Mouse (Mus musculus): ENCODE data around the gene Dagla. TPM values are rescaled to one million over a fixed set of nuclear protein-coding genes. Genes with fewer than 3 reads are reported as not detected.

Gene Dagla
- polyA plus RNA-seq, 1 experiment = 1.8 TPM

DNA sequence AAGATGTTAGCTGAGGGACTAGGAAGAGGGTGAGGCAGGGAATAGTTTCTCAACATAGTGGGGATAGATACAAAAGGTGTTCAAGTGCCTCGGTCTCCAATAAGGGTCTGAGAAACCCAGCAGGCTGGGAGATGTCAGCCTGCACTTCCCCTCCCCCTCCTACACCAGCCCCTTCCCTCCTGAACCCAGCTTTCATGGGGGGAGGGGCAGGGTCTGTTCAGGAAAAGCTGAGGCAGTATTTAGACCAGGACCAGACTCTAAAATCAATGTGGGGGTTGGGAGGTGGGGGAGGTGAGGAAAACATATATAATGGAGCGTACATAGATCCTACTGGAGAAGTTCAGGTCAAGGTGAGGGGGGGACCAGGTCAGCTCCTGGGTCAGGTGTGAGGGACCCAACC lies 65.3 kb downstream of the Dagla start:
- no peak for TF ChIP-seq POLR2A (IDR thresholded peaks at IDR 0.05; ENCODE audit: control insufficient read depth, low read depth, low read length)
- no peak for TF ChIP-seq CTCF (IDR thresholded peaks at IDR 0.05; ENCODE audit: control insufficient read depth, insufficient read depth, insufficient replicate concordance, low read depth, low read length)
- Histone ChIP-seq H3K27me3 (ENCODE audit: control insufficient read depth, insufficient read depth, low read length) (no peaks in the 10 kb centered on the region), H3K4me1 (ENCODE audit: control insufficient read depth, insufficient read depth, low read length) (peaks cover 9% of the 10 kb centered on the region), H3K4me3 (ENCODE audit: control insufficient read depth, low read depth, low read length) (no peak overlapping the region), H3K36me3 (ENCODE audit: control insufficient read depth, insufficient read depth, low read length) (no peaks in the 10 kb centered on the region), H3K27ac (ENCODE audit: control insufficient read depth, insufficient read depth, low read depth, low read length) (no peak overlapping the region)

DNA sequence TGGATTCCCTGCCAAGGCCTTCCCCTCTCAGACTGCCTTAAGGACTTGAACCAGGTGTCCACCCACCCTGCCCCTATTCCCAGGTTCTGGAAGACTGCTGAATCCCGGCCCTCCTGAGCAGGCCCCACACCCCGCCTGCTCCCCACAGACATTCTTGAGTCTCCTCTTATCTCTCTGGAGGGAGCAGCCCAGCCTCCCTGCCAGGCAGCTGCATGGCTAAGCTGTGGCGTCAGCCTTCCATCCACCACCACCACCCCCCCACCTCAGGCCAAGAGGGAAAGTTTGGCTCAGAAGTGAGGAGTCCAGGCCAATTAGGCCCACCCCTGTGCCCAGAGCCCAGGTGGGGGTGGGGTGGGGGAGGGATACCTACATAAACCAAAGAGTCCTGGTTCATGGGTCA lies 66.2 kb downstream of the Dagla start:
- H3K36me3 ChIP-seq (ENCODE audit: control insufficient read depth, insufficient read depth, low read length) = no peaks in the 10 kb centered on the region
- H3K27me3 ChIP-seq (ENCODE audit: control insufficient read depth, insufficient read depth, low read length) = no peaks in the 10 kb centered on the region
- no peak overlapping the region for H3K4me3 ChIP-seq (ENCODE audit: control insufficient read depth, low read depth, low read length)
- H3K27ac ChIP-seq (ENCODE audit: control insufficient read depth, insufficient read depth, low read depth, low read length) = no peak overlapping the region
- H3K4me1 ChIP-seq (ENCODE audit: control insufficient read depth, insufficient read depth, low read length) = peaks cover 9% of the 10 kb centered on the region
- TF ChIP-seq CTCF (IDR thresholded peaks at IDR 0.05; ENCODE audit: control insufficient read depth, insufficient read depth, insufficient replicate concordance, low read depth, low read length) (no peak), POLR2A (IDR thresholded peaks at IDR 0.05; ENCODE audit: control insufficient read depth, low read depth, low read length) (no peak)

DNA sequence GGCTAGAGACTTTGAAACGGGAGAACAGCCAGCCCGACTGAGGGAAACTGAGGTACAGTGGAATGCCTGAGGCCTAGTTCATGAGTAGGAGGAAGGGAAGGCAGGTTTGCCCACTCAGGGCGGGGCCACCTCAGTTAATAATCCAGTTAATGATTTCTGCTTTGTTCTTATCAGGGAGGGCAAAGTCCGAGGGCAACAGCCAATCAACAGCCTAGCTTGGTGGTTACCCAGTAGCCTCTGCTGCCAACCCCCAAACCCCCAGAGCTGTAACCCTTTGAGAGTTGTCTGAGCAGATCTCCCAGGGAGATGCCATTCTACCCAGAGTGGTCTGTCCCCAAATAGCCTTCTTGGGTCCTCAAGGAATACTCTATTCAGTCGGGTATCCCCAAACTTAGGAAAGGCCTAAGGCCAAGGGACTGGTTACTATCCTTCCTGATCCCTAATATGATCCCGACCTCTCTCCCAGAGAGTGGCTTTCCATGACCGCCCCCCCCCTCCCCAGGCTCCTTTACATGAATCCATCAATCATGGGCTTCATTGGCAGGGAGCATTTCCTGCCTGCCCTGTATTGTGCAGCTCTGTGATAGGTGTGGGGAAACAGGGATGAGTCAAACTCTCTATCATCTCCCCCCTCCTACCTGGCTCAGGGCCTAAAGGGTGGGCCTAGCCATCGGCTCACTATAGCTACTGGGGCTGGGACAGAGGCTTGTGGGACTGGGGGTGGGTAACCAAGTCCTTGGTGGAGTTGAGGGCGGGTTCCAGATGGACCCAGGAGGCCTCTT lies 68.7 kb downstream of the Dagla start:
- peaks cover 9% of the 10 kb centered on the region for H3K4me1 ChIP-seq (ENCODE audit: control insufficient read depth, insufficient read depth, low read length)
- H3K27ac ChIP-seq (ENCODE audit: control insufficient read depth, insufficient read depth, low read depth, low read length) = no peak overlapping the region
- TF ChIP-seq POLR2A (IDR thresholded peaks at IDR 0.05; ENCODE audit: control insufficient read depth, low read depth, low read length) (no peak), CTCF (IDR thresholded peaks at IDR 0.05; ENCODE audit: control insufficient read depth, insufficient read depth, insufficient replicate concordance, low read depth, low read length) (no peak)
- H3K27me3 ChIP-seq (ENCODE audit: control insufficient read depth, insufficient read depth, low read length) = no peaks in the 10 kb centered on the region
- no peaks in the 10 kb centered on the region for H3K36me3 ChIP-seq (ENCODE audit: control insufficient read depth, insufficient read depth, low read length)
- no peak overlapping the region for H3K4me3 ChIP-seq (ENCODE audit: control insufficient read depth, low read depth, low read length)

DNA sequence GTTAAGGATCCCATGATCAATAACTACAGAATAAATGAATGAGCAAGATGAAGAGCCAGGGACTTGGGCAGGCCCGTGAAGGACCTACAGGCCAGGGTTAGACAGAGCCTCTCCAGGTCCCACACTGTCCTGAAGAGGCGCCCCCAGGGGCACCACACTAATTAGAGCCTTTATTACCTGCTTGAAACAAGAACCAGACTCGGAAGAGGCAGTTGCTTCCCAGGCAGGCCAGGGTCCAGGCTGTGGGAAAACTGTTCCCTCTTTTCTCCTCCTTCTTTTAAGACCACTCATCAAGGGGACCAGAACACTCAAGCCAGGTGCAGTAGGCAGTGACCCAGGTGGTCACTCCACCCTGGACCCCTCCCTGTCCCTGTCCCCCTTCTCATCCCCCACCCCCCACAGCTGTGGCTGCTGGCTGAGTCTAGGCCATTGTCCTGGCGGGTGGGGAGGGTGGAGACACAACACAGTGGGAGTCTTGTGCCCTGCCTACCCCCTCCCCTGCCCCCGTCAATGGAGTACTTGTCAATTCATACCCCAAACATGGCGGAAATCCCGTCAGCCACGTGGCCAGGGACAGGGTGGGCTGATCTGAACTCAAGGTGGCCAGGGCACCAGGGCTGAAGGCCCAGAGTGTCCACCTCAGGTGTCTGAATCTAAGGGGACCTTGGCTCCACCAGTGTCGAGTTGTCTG lies 72.2 kb downstream of the Dagla start:
- H3K36me3 ChIP-seq (ENCODE audit: control insufficient read depth, insufficient read depth, low read length) = no peaks in the 10 kb centered on the region
- H3K27me3 ChIP-seq (ENCODE audit: control insufficient read depth, insufficient read depth, low read length) = no peaks in the 10 kb centered on the region
- no peak overlapping the region for H3K27ac ChIP-seq (ENCODE audit: control insufficient read depth, insufficient read depth, low read depth, low read length)
- TF ChIP-seq POLR2A (IDR thresholded peaks at IDR 0.05; ENCODE audit: control insufficient read depth, low read depth, low read length) (no peak), CTCF (IDR thresholded peaks at IDR 0.05; ENCODE audit: control insufficient read depth, insufficient read depth, insufficient replicate concordance, low read depth, low read length) (no peak)
- H3K4me3 ChIP-seq (ENCODE audit: control insufficient read depth, low read depth, low read length) = no peak overlapping the region
- H3K4me1 ChIP-seq (ENCODE audit: control insufficient read depth, insufficient read depth, low read length) = no peaks in the 10 kb centered on the region

DNA sequence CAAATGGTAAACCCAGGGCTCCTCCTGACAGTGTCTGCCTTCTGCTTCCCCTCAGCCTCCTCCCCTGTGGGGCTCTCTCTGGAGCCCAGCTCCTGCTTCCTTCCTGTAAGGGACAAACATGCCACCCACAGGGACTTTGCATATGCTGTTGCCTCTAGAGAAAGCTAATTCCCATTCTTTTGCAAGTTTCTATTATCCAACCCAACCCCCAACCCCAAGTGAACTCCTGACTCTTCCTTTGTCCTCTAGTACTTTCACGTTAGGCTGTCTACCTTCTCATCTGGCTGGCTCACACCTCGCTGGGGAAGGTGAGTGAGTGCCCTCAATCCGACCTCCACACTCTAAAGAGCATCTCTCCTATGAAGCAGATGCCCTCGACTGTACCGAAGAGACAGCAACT lies 72.8 kb downstream of the Dagla start:
- no peaks in the 10 kb centered on the region for H3K36me3 ChIP-seq (ENCODE audit: control insufficient read depth, insufficient read depth, low read length)
- H3K4me3 ChIP-seq (ENCODE audit: control insufficient read depth, low read depth, low read length) = no peak overlapping the region
- no peaks in the 10 kb centered on the region for H3K27me3 ChIP-seq (ENCODE audit: control insufficient read depth, insufficient read depth, low read length)
- TF ChIP-seq POLR2A (IDR thresholded peaks at IDR 0.05; ENCODE audit: control insufficient read depth, low read depth, low read length) (no peak), CTCF (IDR thresholded peaks at IDR 0.05; ENCODE audit: control insufficient read depth, insufficient read depth, insufficient replicate concordance, low read depth, low read length) (no peak)
- H3K27ac ChIP-seq (ENCODE audit: control insufficient read depth, insufficient read depth, low read depth, low read length) = no peak overlapping the region
- H3K4me1 ChIP-seq (ENCODE audit: control insufficient read depth, insufficient read depth, low read length) = no peaks in the 10 kb centered on the region

DNA sequence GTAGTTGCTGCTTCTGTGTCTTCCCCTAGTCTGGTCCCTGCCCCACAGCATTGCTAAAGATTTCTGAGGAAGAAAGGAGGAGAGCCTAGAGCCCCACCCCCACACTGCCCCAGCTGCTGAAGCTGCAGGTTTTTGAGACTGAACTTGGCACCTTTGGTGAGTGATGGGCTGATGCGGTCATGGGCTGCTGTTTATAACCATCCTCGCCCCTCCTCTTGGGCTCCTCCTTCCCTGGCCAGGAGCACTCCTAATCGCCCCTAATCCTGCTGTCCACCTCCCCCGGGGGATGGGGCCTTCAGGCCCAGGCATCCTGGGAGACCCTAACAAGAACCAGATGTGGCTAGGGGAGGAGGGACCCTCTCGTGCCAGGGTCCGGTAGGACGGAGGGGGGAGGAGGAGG lies 73.7 kb downstream of the Dagla start:
- no peak overlapping the region for H3K27ac ChIP-seq (ENCODE audit: control insufficient read depth, insufficient read depth, low read depth, low read length)
- TF ChIP-seq CTCF (IDR thresholded peaks at IDR 0.05; ENCODE audit: control insufficient read depth, insufficient read depth, insufficient replicate concordance, low read depth, low read length) (no peak), POLR2A (IDR thresholded peaks at IDR 0.05; ENCODE audit: control insufficient read depth, low read depth, low read length) (no peak)

DNA sequence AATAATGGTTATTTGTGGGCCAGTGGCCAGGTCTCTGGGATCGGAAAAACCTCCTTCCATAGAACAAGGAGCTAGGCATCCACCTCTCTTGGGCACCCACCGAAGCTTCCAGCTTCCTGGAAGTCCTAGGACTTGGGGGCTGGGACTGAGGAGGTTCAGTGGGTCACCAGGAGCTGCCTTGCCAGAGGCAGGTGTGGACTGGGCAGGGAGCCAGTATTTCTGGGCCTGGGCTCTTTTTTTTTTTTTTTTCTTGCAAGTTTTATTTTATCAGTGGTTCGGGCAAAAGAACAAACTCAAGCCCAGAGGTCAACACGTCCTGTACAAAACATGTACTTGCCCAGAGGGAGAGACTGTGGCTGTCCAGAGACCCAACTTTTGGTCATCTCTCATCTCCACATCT lies 78.9 kb downstream of the Dagla start:
- Histone ChIP-seq H3K27me3 (ENCODE audit: control insufficient read depth, insufficient read depth, low read length) (no peaks in the 10 kb centered on the region), H3K4me3 (ENCODE audit: control insufficient read depth, low read depth, low read length) (no peak overlapping the region), H3K27ac (ENCODE audit: control insufficient read depth, insufficient read depth, low read depth, low read length) (no peak overlapping the region), H3K4me1 (ENCODE audit: control insufficient read depth, insufficient read depth, low read length) (peaks cover 9% of the 10 kb centered on the region), H3K36me3 (ENCODE audit: control insufficient read depth, insufficient read depth, low read length) (no peaks in the 10 kb centered on the region)
- TF ChIP-seq POLR2A (IDR thresholded peaks at IDR 0.05; ENCODE audit: control insufficient read depth, low read depth, low read length) (no peak), CTCF (IDR thresholded peaks at IDR 0.05; ENCODE audit: control insufficient read depth, insufficient read depth, insufficient replicate concordance, low read depth, low read length) (no peak)

More for the DNA sequence above, 73.7 kb downstream of the Dagla start:
- Histone ChIP-seq H3K27me3 (ENCODE audit: control insufficient read depth, insufficient read depth, low read length) (no peaks in the 10 kb centered on the region), H3K4me3 (ENCODE audit: control insufficient read depth, low read depth, low read length) (no peak overlapping the region), H3K4me1 (ENCODE audit: control insufficient read depth, insufficient read depth, low read length) (no peaks in the 10 kb centered on the region), H3K36me3 (ENCODE audit: control insufficient read depth, insufficient read depth, low read length) (no peaks in the 10 kb centered on the region)

Measured in testis, adult 2 months (tissue).